Comparison of ENCODE assay signal across 28 mouse cellular contexts in genomic region chr6:121380576-121380975, GRCm38 (mm10). TPM values are rescaled to one million over a fixed set of nuclear protein-coding genes. Genes with fewer than 3 reads are reported as not detected.
"Had no signal": no experiment of that assay in that cellular context is flagged by ENCODE, and none has a peak within 500 bp of the region (broad histone marks: within the 10 kb centered on the region; RNA-seq: fewer than 3 reads in every experiment).

No protein-coding gene starts in this region.

- H3K9ac ChIP-seq: heart, embryonic 12.5 days; hindbrain, embryonic 13.5 days; hindbrain, embryonic 15.5 days; kidney, embryonic 15.5 days; limb, embryonic 12.5 days; liver, embryonic 13.5 days; liver, embryonic 15.5 days had no signal

- H3K36me3 ChIP-seq: heart, embryonic 12.5 days; hindbrain, embryonic 15.5 days; kidney, embryonic 15.5 days; limb, embryonic 10.5 days; limb, embryonic 12.5 days; liver, embryonic 13.5 days; liver, embryonic 15.5 days had no signal

- H3K4me1 ChIP-seq: heart, embryonic 12.5 days; kidney, embryonic 15.5 days; liver, embryonic 13.5 days; liver, embryonic 15.5 days had no signal

- H3K4me3 ChIP-seq: heart, embryonic 12.5 days; hindbrain, embryonic 13.5 days; hindbrain, embryonic 15.5 days; kidney, embryonic 15.5 days; left cerebral cortex, adult 2 months; limb, embryonic 10.5 days; limb, embryonic 12.5 days; liver, embryonic 13.5 days; liver, embryonic 15.5 days had no signal

- H3K27ac ChIP-seq: hindbrain, embryonic 13.5 days; hindbrain, embryonic 15.5 days; hindbrain, postnatal 0 days; kidney, embryonic 15.5 days; kidney, postnatal 0 days; left cerebral cortex, adult 2 months; limb, embryonic 10.5 days; limb, embryonic 12.5 days; liver, embryonic 13.5 days; liver, embryonic 15.5 days had no signal

- DNase-seq: gastrocnemius, postnatal 14 days; gastrocnemius, postnatal 36 days; heart, postnatal 10 days; kidney, adult 11 months; kidney, adult 2 months; kidney, adult 9 months; kidney, postnatal 14 days; kidney, postnatal 36 days; layer of hippocampus, adult 9-11 months; layer of hippocampus, postnatal 36 days; liver; liver, embryonic 13.5 days had no signal

- H3K27me3 ChIP-seq: hindbrain, embryonic 15.5 days; kidney, embryonic 15.5 days; liver, embryonic 13.5 days; liver, embryonic 15.5 days had no signal

RNA-seq across cellular contexts. Expression of gene Slc6a12, which starts 37.7 kb away (rescaled TPM):
- total RNA-seq: heart, adult 18-20 months; heart, postnatal 10 days; hematopoietic stem cell, adult 5-6 weeks had no signal
- polyA plus RNA-seq: heart, embryonic 12.5 days; heart, embryonic 14.5 days; heart, embryonic 16.5 days; hindbrain, embryonic 11.5 days; intestine, embryonic 14.5 days; limb, embryonic 12.5 days had no signal
